Mouse (Mus musculus) embryonic facial prominence, embryonic 15.5 days (tissue): Measurements from ENCODE around the gene Gabrb2. TPM values are rescaled to one million over a fixed set of nuclear protein-coding genes. Genes with fewer than 3 reads are reported as not detected.

ENCODE experiments used
- ATAC-seq: fragments of 200-750 bp; cut with Nextera tagmentation; 2 replicates; pipeline ENCODE4 v1.8.0; 2017; ENCODE audit warnings: low read depth, moderate TSS enrichment; ENCODE audit not compliant: insufficient number of reproducible peaks, low FRiP score, low TSS enrichment
- H3K27ac ChIP-seq: fragments of 300-500 bp; sonication (generic); replicated peaks from 2 replicates; pipeline ENCODE4 v1.5.1; 2015; ENCODE audit warnings: mild to moderate bottlenecking, inconsistent platforms
- H3K27me3 ChIP-seq: fragments of 300-500 bp; sonication (generic); 2 replicates; pipeline ENCODE4 v1.6.1; 2015; ENCODE audit warnings: inconsistent platforms
- H3K36me3 ChIP-seq: fragments of 300-500 bp; sonication (generic); 2 replicates; pipeline ENCODE4 v1.6.1; 2015; ENCODE audit warnings: mild to moderate bottlenecking, inconsistent platforms
- H3K4me1 ChIP-seq: fragments of 300-500 bp; sonication (generic); 2 replicates; pipeline ENCODE4 v1.6.1; 2015; ENCODE audit warnings: inconsistent platforms
- H3K4me2 ChIP-seq: fragments of 300-500 bp; sonication (generic); replicated peaks from 2 replicates; pipeline ENCODE4 v1.6.1; 2015; ENCODE audit warnings: mild to moderate bottlenecking, inconsistent platforms
- H3K4me3 ChIP-seq: fragments of 300-500 bp; sonication (generic); replicated peaks from 2 replicates; pipeline ENCODE4 v1.5.1; 2015; ENCODE audit warnings: mild to moderate bottlenecking, inconsistent platforms
- H3K9ac ChIP-seq: fragments of 300-500 bp; sonication (generic); 2 replicates; pipeline ENCODE4 v1.6.1; 2015; ENCODE audit warnings: inconsistent platforms
- H3K9me3 ChIP-seq: fragments of 300-500 bp; sonication (generic); replicated peaks from 2 replicates; pipeline ENCODE4 v1.6.1; 2016; ENCODE audit warnings: inconsistent platforms
- WGBS: fragments of 180-500 bp; shearing (Covaris S2); methylation state at CpG from one replicate; pipeline ENCODE4 v1.1.7; 2015; 5-methylcytosine and 5-hydroxymethylcytosine counted together
- polyA plus RNA-seq: library from polyadenylated mRNA; unstranded; fragments of >200 nt; fragmentation: Nextera tagmentation; extraction: Ambion mirVana; gene quantifications from 2 replicates; pipeline ENCODE4 v1.2.1, GENCODE M21; 2015

Gene Gabrb2
- polyA plus RNA-seq, 1 experiment from 2014 or later = 1.7 TPM

DNA sequence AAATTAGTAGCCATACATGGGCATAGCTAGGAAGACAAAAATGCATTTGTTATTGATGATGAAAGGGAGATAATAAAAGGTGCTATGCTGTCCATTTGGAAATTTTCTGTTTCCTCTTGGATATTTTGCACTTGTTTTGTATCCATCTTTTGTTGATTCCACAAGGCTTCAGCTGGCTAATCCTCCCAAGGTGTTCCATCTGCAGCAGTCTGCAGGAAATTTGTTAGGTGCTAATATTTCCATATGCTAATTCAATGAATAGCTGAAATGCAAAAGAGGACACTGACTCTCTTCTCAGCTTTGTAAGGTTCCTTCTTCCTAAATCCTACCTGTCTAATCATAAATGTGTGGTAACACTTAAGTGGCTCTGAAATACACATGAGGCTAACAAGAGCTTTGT, 24.1 kb downstream of the Gabrb2 start:
- no peak overlapping the region for H3K4me2 ChIP-seq
- H3K4me3 ChIP-seq = no peak overlapping the region
- no peaks in the 10 kb centered on the region for H3K36me3 ChIP-seq
- H3K9ac ChIP-seq = no peak overlapping the region
- H3K4me1 ChIP-seq = no peaks in the 10 kb centered on the region
- no peaks in the 10 kb centered on the region for H3K27me3 ChIP-seq
- H3K9me3 ChIP-seq = no peaks in the 10 kb centered on the region
- no peak overlapping the region for H3K27ac ChIP-seq
- no peak for ATAC-seq

DNA sequence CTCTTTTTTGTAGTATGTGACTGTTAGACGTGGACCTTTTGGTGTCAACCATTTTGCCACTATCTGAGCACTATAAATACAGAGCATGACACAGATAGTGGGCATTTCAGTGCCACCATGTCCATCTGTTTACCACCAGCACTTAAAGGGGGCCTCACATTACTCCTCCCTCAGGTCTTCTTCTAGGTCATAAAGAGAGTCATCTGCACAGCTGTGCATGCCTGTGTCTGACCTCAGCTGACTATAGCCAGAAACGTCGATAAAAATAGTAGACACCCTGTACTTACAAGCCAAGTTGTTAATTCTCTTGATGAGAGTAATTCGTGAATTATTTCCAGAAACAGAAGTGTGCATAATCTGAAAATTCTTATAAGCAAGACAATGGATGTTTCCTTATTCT, 29.4 kb downstream of the Gabrb2 start:
- Histone ChIP-seq H3K4me3 (no peak overlapping the region), H3K27ac (no peak overlapping the region), H3K9me3 (no peaks in the 10 kb centered on the region), H3K36me3 (no peaks in the 10 kb centered on the region), H3K27me3 (no peaks in the 10 kb centered on the region), H3K4me1 (no peaks in the 10 kb centered on the region), H3K9ac (no peak overlapping the region), H3K4me2 (no peak overlapping the region)
- ATAC-seq = no peak
- WGBS = 72% methylated on average over 4 of the region's 4 CpGs

DNA sequence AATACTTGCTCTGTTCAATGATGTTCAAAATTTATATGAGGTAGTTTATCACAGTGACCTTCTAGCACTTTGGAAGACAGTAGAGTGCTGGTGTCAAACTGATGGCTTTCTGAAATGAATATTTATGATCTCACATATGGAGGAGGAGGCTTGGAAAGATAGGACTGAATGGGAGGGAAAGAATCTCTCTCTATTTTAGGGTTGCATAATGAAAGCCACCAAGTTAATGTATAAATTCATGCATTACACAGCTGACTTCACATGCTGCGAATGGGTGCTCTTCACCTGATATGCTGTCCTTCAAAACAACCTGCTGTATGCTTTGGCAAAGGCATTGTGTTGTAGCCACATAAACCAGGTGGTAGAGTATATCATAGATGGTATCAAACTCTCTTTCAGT, 44.6 kb downstream of the Gabrb2 start:
- Histone ChIP-seq H3K4me2 (no peak overlapping the region), H3K36me3 (no peaks in the 10 kb centered on the region), H3K4me1 (no peaks in the 10 kb centered on the region), H3K4me3 (no peak overlapping the region), H3K9ac (no peak overlapping the region), H3K9me3 (no peaks in the 10 kb centered on the region), H3K27ac (no peak overlapping the region), H3K27me3 (no peaks in the 10 kb centered on the region)
- no peak for ATAC-seq
- WGBS = 89% methylated on average over 1 of the region's 1 CpGs

DNA sequence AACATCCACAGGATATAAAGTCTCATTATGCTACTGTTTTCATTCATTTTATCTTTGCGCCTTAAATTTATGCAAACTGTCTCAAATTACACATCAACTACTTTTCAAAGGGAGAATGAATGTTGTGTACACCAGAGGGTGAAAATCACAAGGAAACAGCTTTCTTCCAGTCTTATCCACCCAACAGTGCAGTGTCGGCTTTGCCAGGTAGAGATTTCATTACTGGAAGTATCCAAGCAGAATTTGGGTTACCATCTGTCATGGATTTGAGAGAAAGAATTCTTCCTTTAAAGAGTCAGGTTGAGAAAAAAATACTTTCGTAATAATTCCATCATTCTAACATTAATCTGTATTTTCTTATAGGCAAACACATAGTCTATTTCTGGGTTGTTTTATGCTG, 48.8 kb downstream of the Gabrb2 start:
- no peaks in the 10 kb centered on the region for H3K9me3 ChIP-seq
- no peaks in the 10 kb centered on the region for H3K27me3 ChIP-seq
- 82% methylated on average over 3 of the region's 3 CpGs for WGBS
- H3K4me2 ChIP-seq = no peak overlapping the region
- no peaks in the 10 kb centered on the region for H3K4me1 ChIP-seq
- H3K9ac ChIP-seq = no peak overlapping the region
- no peaks in the 10 kb centered on the region for H3K36me3 ChIP-seq
- H3K27ac ChIP-seq = no peak overlapping the region
- no peak for ATAC-seq
- H3K4me3 ChIP-seq = no peak overlapping the region

DNA sequence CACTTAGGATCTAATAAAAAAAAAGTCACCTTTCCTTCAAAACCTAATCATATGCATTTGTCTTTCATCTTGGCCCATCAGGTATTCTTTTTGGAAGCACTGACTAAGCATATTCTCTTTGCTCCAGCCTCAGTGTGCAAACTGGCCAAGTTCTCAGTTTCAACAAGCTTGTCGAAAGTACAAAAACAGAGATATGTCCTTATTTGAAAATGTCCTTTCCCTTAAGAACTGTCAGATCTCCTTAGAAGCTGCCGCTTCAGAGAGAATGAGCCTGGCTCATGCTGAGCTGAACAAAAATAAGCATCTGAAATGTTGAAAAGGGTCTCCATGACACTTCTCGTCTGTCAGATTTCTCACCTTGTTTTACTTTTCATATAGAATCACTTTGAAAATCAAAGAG, 55.0 kb downstream of the Gabrb2 start:
- Histone ChIP-seq H3K27me3 (no peaks in the 10 kb centered on the region), H3K4me3 (no peak overlapping the region), H3K4me1 (no peaks in the 10 kb centered on the region), H3K9me3 (no peaks in the 10 kb centered on the region), H3K36me3 (no peaks in the 10 kb centered on the region), H3K4me2 (no peak overlapping the region), H3K27ac (no peak overlapping the region), H3K9ac (no peak overlapping the region)
- WGBS = 83% methylated on average over 3 of the region's 3 CpGs
- no peak for ATAC-seq

DNA sequence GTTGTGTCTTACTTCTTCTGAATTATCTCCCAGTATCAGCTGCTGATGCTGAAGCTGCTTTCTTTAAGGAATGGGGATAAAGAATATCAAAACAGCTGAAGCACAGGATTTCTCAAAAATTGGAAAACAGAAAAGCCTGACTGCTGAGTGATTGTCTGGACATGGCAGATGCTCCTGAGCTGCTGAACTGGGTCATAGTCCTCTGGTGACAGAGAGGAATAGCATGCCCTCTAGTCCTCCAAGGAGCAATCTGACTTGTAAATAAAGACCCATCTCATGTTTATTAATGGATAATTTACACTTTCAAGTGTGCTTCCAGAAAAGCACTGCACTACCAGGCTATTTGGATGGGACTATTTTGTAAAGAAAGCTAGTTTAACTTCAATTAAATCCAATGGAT, 68.1 kb downstream of the Gabrb2 start:
- no peak overlapping the region for H3K27ac ChIP-seq
- no peak for ATAC-seq
- no peak overlapping the region for H3K4me3 ChIP-seq
- H3K27me3 ChIP-seq = no peaks in the 10 kb centered on the region
- no peak overlapping the region for H3K4me2 ChIP-seq
- H3K9ac ChIP-seq = no peak overlapping the region
- no peaks in the 10 kb centered on the region for H3K36me3 ChIP-seq
- no peaks in the 10 kb centered on the region for H3K9me3 ChIP-seq
- H3K4me1 ChIP-seq = no peaks in the 10 kb centered on the region

DNA sequence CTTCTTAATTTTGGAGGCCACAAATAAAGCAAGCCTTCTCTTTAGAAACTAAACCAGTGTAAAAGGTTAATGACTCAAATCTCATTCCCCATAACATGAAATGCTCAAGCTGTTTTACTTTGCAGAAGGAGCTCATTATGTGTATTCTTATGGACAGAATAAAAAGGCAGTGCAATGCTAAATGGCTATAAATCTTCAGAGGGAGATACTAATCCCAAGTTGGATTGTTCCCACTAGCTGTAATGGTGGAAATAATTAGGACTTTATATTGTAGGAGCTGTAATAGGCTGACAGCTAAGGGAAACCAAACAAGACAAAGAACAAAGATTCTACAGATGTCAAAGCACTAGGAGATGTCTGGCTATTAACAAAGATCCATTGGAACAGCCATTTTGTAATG, 81.6 kb downstream of the Gabrb2 start:
- Histone ChIP-seq H3K4me3 (no peak overlapping the region), H3K27ac (no peak overlapping the region), H3K27me3 (no peaks in the 10 kb centered on the region), H3K4me1 (no peaks in the 10 kb centered on the region), H3K9ac (no peak overlapping the region), H3K9me3 (no peaks in the 10 kb centered on the region), H3K36me3 (no peaks in the 10 kb centered on the region), H3K4me2 (no peak overlapping the region)
- no peak for ATAC-seq

DNA sequence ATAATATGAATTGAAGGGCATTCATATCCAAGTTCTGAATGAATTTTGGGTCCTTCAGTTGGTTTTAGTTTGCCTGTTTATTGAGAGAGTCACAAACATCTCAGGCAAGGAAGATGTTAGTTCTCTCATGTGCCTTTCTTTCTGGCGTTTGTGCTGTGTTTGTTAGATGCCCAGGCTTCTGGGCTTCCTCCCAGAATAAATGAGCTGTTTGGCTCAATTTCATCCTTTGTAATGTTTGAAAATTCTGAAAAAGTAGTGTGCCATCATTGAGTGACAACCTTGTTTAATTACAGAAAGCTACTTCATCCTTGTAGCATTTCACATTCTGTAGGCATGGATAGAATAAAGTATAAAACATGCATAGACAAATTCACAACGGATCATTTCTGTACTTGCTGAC, 85.9 kb downstream of the Gabrb2 start:
- Histone ChIP-seq H3K9me3 (no peaks in the 10 kb centered on the region), H3K27ac (no peak overlapping the region), H3K4me3 (no peak overlapping the region), H3K27me3 (no peaks in the 10 kb centered on the region), H3K4me2 (no peak overlapping the region), H3K9ac (no peak overlapping the region), H3K36me3 (no peaks in the 10 kb centered on the region), H3K4me1 (no peaks in the 10 kb centered on the region)
- 85% methylated on average over 2 of the region's 2 CpGs for WGBS
- no peak for ATAC-seq

DNA sequence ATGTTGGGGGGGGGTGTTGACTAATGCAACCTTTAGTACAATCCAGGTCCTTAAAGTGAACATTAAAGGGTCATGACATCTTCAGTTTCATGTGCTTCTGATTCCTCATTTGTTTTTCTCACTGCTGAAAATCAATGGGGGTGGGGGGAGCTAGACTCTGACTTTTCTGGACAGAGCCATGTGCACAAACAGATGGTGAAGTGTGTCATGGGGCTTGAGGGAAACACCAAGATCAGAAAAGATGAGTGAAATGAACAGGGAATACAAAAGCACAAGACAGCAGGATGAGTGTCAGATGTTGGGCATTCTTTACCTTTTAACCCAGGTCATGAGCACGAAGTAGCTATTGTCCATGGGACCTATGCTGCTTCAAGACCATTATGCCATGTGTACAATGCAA, 86.4 kb downstream of the Gabrb2 start:
- no peak for ATAC-seq
- Histone ChIP-seq H3K9me3 (no peaks in the 10 kb centered on the region), H3K4me3 (no peak overlapping the region), H3K9ac (no peak overlapping the region), H3K36me3 (no peaks in the 10 kb centered on the region), H3K4me1 (no peaks in the 10 kb centered on the region), H3K27ac (no peak overlapping the region), H3K27me3 (no peaks in the 10 kb centered on the region), H3K4me2 (no peak overlapping the region)
- 64% methylated on average over 1 of the region's 1 CpGs for WGBS

DNA sequence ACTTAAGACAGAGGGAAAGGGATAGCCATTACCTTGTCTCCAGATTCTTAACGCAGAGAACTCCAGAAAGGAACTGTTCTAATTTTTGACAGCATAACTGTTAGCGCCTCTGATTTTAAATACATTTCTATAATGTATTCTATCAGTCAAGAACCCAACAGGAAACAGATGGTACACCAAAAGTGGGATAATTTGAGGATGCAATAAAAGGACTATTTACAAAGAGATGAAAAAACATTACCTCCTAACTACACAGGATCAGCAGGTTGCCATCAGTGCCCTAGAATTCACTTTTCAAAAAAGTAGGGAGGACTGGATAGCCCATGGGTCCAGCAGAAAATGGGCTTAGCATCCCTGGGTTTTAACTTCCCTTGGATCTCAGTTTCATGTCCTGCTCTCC, 102.4 kb downstream of the Gabrb2 start:
- Histone ChIP-seq H3K36me3 (no peaks in the 10 kb centered on the region), H3K27me3 (no peaks in the 10 kb centered on the region), H3K4me2 (no peak overlapping the region), H3K9me3 (no peaks in the 10 kb centered on the region), H3K9ac (no peak overlapping the region), H3K4me3 (no peak overlapping the region), H3K27ac (no peak overlapping the region), H3K4me1 (no peaks in the 10 kb centered on the region)
- ATAC-seq = no peak
- WGBS = 80% methylated on average over 2 of the region's 2 CpGs

DNA sequence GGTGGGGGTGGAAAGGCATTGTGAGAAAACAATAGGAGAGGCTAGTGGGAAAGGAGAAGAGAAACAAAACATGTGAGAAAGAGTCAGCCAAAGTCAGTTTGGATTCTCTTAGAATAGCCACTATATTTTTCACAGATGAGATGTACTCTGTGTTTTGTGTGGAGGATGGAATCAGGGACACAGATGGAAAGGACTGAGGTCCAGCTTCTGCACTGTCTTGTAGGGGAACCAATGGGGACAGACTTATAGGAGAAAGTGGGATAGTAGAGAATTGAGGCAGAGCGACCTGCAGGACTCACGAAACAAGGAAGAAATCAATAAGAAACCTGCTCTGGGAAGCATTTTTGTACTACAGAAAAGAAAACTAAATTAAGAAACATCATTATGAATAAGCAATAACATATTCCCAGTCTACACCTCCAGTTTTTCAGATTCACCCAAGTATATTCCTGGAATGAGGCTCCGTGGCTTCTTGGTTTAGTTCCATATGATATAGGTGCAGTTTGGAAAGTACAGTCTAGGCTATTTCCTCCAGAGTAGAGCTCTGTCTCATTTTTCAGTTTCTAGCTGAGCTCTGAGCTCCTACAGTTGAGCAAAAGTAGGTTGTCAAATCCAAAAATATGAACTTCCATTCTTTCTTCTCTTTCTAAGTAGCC, 108.8 kb downstream of the Gabrb2 start:
- H3K27ac ChIP-seq = no peak overlapping the region
- no peak overlapping the region for H3K9ac ChIP-seq
- no peak for ATAC-seq
- no peaks in the 10 kb centered on the region for H3K4me1 ChIP-seq
- no peaks in the 10 kb centered on the region for H3K27me3 ChIP-seq
- H3K36me3 ChIP-seq = no peaks in the 10 kb centered on the region
- WGBS = 92% methylated on average over 3 of the region's 3 CpGs
- H3K4me3 ChIP-seq = no peak overlapping the region
- no peaks in the 10 kb centered on the region for H3K9me3 ChIP-seq
- no peak overlapping the region for H3K4me2 ChIP-seq

DNA sequence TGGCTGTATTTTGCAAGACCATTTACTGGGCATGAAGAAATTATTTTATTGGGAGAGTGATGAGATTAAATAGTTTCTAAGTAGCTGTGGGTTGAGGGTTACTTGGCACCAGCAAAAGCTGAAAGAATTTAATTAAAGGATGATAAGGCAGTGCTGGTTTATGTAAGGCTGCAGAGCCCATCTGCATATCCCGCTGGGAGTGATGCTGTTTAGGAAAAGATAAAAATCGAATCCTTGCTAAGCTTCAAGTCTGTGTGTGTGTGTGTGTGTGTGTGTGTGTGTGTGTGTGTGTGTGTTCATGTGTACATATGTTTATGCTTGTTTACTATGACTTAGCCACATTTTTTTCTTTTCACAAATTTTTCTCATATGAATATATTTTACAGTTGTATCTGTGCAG, 113.0 kb downstream of the Gabrb2 start:
- Histone ChIP-seq H3K4me3 (no peak overlapping the region), H3K4me2 (no peak overlapping the region), H3K27me3 (no peaks in the 10 kb centered on the region), H3K4me1 (no peaks in the 10 kb centered on the region), H3K9me3 (no peaks in the 10 kb centered on the region), H3K27ac (no peak overlapping the region), H3K9ac (no peak overlapping the region), H3K36me3 (no peaks in the 10 kb centered on the region)
- 68% methylated on average over 2 of the region's 2 CpGs for WGBS
- ATAC-seq = no peak
